Mouse (Mus musculus): ENCODE data around the gene Afg3l1. TPM values are rescaled to one million over a fixed set of nuclear protein-coding genes. Genes with fewer than 3 reads are reported as not detected.
A peak's percentile ranks its signal among the peaks of the same experiment; 100 is the strongest.
"Not testable (repeated sequence)": the region's sequence is repeated elsewhere in the genome, so short reads cannot be mapped to it uniquely, and the experiment has no call there.

The Afg3l1 gene
- polyA plus RNA-seq, 1 experiment from 2014 or later, result 41.6 TPM

DNA sequence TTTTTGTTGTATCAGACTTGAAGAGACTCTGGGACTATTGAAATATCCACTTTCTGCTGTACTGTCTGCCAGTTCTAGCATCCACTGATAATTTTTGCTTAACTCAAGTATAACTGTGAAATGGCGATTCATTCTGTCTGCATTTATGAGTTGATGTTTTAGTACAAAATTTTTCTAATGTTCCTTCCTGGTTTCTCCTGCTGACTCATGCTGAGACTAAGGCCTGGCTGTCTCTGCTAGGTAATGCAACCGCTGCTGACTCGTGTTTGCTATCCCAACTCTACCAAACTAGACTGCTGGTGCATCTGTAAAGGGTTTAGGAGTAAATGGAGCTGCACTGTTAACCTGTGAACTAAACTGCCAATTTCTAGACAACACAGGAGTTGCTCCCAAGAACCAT lies 10.2 kb upstream of the Afg3l1 start:
- ATAC-seq (replicated peaks; ENCODE audit: insufficient number of reproducible peaks, insufficient read depth, low FRiP score, low read depth), result no peak
- H3K9ac ChIP-seq, result no peak overlapping the region
- H3K4me2 ChIP-seq, result no peak overlapping the region
- no peak overlapping the region for H3K27ac ChIP-seq
- no peaks in the 10 kb centered on the region for H3K9me3 ChIP-seq (replicated peaks)
- H3K27me3 ChIP-seq, result no peaks in the 10 kb centered on the region; the same call in 1 of the 2 replicates
- peaks cover 9% of the 10 kb centered on the region; the same call in 1 of the 2 replicates for H3K36me3 ChIP-seq
- no peaks in the 10 kb centered on the region for H3K4me1 ChIP-seq (replicated peaks)
- no peak overlapping the region for H3K4me3 ChIP-seq
- 71% methylated on average over 3 of the region's 3 CpGs for WGBS

DNA sequence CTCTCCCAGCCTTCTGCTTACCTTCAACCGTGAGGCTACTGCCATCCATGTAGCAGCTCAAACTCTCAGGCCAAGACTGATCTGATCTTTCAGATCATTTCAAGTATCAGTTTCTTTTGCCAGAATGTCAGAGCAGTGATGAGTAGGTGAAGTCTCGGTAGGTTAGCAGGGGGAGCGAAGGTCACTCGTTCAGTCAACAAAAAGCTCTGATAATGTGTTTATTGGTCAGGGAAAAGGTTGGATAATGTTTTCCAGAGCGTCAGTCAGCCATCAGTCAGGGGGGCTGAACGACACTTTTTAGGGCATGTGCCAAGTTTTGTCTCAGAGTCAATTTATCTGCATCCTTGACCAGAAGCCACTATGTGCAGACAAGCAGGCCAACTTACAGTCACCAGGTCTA lies 4.7 kb upstream of the Afg3l1 start:
- WGBS, result 61% methylated on average over 6 of the region's 6 CpGs
- H3K4me1 ChIP-seq (replicated peaks), result not testable (repeated sequence)

DNA sequence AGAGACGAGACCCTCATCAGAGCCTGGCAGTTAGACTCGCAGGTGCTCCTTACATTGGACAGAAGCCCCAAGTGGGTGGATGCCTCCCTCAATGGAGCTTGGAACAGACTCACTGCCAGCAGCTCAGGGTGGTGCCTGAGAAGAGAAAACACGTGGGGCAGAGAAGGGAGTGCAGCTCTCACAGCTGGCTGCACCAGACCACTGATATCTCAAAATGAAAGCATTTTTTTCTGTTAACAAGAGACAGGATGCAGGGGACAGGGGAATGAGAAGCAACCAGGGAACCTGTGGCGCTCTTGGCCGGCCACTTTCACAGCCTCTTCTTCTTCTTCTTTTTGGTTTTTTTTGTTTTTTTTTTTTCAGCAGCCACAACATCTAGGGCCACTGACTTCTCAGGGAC lies 3.2 kb upstream of the Afg3l1 start:
- not testable (repeated sequence) for H3K27me3 ChIP-seq; H3K9me3 ChIP-seq (replicated peaks); H3K4me2 ChIP-seq; H3K9ac ChIP-seq; ATAC-seq (replicated peaks; ENCODE audit: insufficient number of reproducible peaks, insufficient read depth, low FRiP score, low read depth); H3K36me3 ChIP-seq; H3K4me3 ChIP-seq; H3K27ac ChIP-seq
- WGBS, result 49% methylated on average over 5 of the region's 5 CpGs
- peaks cover 17% of the 10 kb centered on the region for H3K4me1 ChIP-seq (replicated peaks)

More for the DNA sequence above, 4.7 kb upstream of the Afg3l1 start:
- not testable (repeated sequence) for H3K36me3 ChIP-seq; H3K27me3 ChIP-seq; H3K4me3 ChIP-seq; ATAC-seq (replicated peaks; ENCODE audit: insufficient number of reproducible peaks, insufficient read depth, low FRiP score, low read depth); H3K27ac ChIP-seq; H3K4me2 ChIP-seq; H3K9me3 ChIP-seq (replicated peaks); H3K9ac ChIP-seq

DNA sequence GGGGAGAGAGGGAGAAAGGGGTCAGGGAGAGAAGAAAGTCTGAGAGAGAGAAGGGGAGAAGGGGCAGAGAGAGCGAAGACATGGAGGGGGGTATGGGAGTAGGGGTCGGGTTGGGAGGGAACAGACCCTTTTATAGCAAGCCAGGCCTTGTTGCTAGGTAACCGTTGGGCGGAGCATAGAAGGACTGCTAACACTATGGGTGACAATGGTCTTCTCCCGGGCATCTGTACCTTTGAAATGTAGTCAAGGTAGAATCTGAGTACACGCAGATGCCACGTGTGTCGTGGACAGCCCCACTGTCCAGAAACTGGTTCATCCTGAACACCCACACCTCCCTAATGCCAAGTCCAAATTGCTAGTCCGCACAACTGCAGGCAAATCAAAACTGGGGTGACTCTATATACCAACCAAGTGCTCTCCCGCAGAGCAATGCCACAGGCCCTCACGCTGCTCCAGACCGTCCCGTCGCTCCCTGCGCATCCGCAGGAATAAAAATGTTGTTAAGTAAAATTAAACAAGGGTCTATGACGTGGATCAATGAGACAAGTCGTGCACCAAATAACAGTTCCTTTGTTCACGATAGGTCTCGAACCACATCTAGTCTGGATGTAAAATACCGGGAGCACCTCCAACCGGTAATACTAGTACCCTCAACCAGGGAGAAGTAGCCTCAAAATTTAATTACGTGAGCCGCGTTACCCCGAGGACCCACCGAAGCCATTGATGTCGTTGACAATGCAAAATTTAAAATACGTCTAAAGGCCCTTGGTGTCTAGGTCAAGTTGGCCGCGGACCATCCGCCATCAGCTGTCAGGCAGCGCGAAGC lies 579 bp upstream of the Afg3l1 start:
- WGBS, result 9% methylated on average over 34 of the region's 34 CpGs

DNA sequence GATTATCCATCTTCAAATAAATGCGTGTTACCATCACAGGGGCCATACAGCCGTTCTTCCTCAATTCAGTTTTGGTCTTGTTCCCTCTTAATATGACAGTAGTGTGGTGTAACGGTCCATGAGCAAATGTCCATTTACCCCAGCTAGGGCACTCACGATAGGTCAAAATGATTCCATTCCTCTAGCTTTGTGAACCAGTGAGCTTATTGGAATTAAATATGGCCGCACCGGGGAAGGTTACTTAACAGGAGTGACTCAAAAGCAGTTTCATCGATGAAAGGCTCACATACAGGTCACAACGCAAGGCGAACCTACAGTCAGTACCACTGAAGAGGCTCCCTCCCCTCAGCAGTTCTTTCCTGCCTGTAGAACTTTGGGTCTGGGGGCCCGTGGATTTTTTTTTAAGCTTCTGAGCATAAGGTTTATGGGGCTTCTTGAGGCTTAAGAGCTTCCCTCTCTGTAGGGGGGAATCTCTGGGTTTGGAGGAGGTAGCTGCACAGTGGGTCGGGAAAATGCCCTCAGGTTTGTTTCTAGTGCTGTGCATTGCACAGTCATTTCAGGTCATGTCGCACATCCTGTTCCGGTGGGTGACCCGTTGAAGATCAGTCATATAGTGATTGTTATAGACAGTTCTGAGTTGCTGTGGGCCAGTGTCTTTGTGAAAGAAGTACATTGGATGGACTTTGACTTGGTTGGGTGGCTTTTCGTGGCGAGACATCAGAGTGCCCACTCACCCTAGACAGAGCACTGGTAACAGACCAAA lies 934 bp downstream of the Afg3l1 start:
- Histone ChIP-seq H3K4me2 (peak overlapping the region; percentile 81), H3K27ac (peak overlapping the region; percentile 98), H3K36me3 (peaks cover 13% of the 10 kb centered on the region), H3K9me3 (replicated peaks) (no peaks in the 10 kb centered on the region), H3K4me3 (peak overlapping the region; percentile 99), H3K27me3 (no peaks in the 10 kb centered on the region), H3K9ac (peak overlapping the region; percentile 85), H3K4me1 (replicated peaks) (peaks cover 17% of the 10 kb centered on the region)
- WGBS, result 34% methylated on average over 16 of the region's 16 CpGs
- no peak; the same call in 1 of the 2 replicates for ATAC-seq (replicated peaks; ENCODE audit: insufficient number of reproducible peaks, insufficient read depth, low FRiP score, low read depth)

More for the DNA sequence above, 579 bp upstream of the Afg3l1 start:
- Histone ChIP-seq H3K4me2 (peak overlapping the region; percentile 81), H3K9ac (peak overlapping the region; percentile 85), H3K9me3 (replicated peaks) (no peaks in the 10 kb centered on the region), H3K4me3 (peak overlapping the region; percentile 99), H3K4me1 (replicated peaks) (peaks cover 17% of the 10 kb centered on the region), H3K36me3 (peaks cover 4% of the 10 kb centered on the region; the same call in 1 of the 2 replicates), H3K27me3 (no peaks in the 10 kb centered on the region), H3K27ac (peak overlapping the region; percentile 98)
- no peak for ATAC-seq (replicated peaks; ENCODE audit: insufficient number of reproducible peaks, insufficient read depth, low FRiP score, low read depth)

DNA sequence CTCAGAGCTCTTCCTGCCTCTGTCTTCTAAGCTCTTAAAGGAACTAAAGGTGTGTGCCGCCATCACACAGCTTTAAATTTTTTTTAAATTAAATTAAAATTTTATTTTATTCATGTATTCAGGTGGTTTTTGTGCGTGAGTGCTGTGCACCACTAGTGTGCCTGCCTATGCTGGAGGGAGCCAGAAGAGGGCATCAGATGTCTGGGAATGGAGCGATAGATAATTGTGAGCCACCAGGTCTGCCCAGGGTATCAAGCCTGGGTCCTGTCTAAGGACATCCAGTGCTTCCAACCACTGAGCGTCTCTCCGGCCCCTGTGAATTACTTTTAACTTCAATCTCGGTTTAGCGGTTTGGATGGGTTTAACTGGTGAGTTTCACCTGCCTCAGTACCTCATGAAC lies 4.9 kb downstream of the Afg3l1 start:
- Histone ChIP-seq H3K9me3 (replicated peaks) (no peaks in the 10 kb centered on the region), H3K4me2 (no peak overlapping the region), H3K36me3 (peaks cover 46% of the 10 kb centered on the region), H3K27me3 (no peaks in the 10 kb centered on the region), H3K4me1 (replicated peaks) (peaks cover 11% of the 10 kb centered on the region), H3K9ac (no peak overlapping the region), H3K4me3 (no peak overlapping the region), H3K27ac (no peak overlapping the region)
- 88% methylated on average over 7 of the region's 7 CpGs for WGBS
- no peak for ATAC-seq (replicated peaks; ENCODE audit: insufficient number of reproducible peaks, insufficient read depth, low FRiP score, low read depth)

DNA sequence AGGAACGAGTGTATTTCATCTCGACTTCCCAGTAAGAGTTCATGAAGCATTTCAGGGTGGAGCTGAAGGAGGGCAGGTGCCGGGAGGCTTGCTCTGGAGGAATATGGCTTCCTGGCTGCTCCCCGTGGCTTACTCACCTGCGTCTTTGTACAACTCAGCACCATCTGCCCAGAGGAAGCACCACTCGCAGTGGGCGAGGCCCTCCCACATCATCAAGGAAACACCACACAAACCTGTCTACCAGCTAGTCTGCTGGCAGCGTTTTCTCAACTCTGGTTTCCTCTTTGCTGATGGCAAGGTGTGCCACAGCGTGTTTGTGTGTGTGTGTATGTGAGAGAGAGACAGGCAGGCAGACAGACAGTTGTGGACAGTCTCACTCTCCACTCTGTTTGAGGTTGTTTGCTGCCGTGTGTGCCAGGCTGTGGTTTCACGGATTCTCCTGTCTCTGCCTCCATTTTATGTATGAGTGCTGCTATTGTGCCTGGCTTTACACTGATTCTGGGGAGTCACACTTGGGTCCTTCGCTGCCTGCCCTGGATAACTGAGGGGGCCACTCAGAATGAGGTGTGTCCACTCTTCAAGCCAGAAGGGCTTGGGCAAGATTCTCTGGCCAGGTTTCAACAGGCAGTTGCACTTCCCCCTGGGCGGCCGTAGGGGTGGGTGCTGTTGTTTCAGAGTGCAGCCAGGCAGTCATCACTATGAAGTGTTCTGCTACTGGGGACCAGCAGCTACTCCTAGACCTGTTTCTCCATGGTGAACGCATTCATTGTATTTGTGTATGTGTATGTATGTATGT lies 13.8 kb downstream of the Afg3l1 start:
- no peaks in the 10 kb centered on the region for H3K27me3 ChIP-seq
- ATAC-seq (replicated peaks; ENCODE audit: insufficient number of reproducible peaks, insufficient read depth, low FRiP score, low read depth), result no peak
- H3K9me3 ChIP-seq (replicated peaks), result no peaks in the 10 kb centered on the region
- peaks cover 93% of the 10 kb centered on the region for H3K36me3 ChIP-seq
- no peak overlapping the region for H3K9ac ChIP-seq
- WGBS, result 90% methylated on average over 15 of the region's 15 CpGs
- H3K4me3 ChIP-seq, result no peak overlapping the region
- no peak overlapping the region for H3K27ac ChIP-seq
- no peak overlapping the region for H3K4me2 ChIP-seq
- no peaks in the 10 kb centered on the region for H3K4me1 ChIP-seq (replicated peaks)

DNA sequence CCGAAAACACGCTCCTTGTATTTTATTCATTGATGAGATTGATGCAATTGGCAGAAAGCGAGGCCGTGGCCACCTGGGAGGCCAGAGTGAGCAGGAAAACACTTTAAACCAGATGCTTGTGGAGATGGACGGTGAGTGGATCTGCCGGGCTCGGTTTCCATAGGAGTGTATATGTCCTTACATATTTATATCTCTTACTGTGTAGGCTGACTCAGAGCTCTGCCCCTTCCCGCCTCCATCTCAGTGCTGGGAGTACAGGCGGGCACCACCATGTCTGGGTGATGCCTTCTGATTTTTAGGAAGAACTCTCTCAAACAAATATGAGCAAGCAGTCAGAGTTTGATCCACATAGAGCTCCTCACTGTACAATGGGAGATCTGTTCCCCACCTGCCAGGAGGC lies 15.2 kb downstream of the Afg3l1 start:
- 94% methylated on average over 9 of the region's 9 CpGs for WGBS
- Histone ChIP-seq H3K4me2 (no peak overlapping the region), H3K4me1 (replicated peaks) (no peaks in the 10 kb centered on the region), H3K27ac (no peak overlapping the region), H3K4me3 (no peak overlapping the region), H3K9me3 (replicated peaks) (no peaks in the 10 kb centered on the region), H3K27me3 (no peaks in the 10 kb centered on the region), H3K9ac (no peak overlapping the region), H3K36me3 (peaks cover 90% of the 10 kb centered on the region)
- ATAC-seq (replicated peaks; ENCODE audit: insufficient number of reproducible peaks, insufficient read depth, low FRiP score, low read depth), result no peak

DNA sequence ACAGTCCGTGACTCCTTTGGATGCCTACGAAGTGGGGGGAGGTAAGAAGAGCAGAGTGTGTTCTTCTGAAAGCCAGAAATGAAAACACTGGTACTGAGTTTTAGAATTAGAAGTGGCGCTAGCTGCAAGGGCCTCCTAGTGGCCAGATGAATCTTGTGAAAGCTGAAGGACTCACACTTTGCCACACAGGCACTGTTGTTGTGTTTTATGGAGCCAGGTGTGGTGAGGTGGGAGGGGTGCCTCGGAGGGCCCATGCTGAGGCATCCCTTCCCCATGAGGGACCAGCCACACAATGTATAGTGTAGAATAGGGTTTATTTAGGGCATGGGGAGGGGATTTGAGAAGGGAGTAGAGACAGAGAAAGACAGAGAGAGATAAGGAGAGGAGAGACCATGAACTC lies 20.0 kb downstream of the Afg3l1 start:
- ATAC-seq (replicated peaks; ENCODE audit: insufficient number of reproducible peaks, insufficient read depth, low FRiP score, low read depth), result no peak
- Histone ChIP-seq H3K4me1 (replicated peaks) (no peaks in the 10 kb centered on the region), H3K4me2 (no peak overlapping the region), H3K9me3 (replicated peaks) (no peaks in the 10 kb centered on the region), H3K4me3 (no peak overlapping the region), H3K9ac (no peak overlapping the region), H3K36me3 (peaks cover 89% of the 10 kb centered on the region), H3K27me3 (no peaks in the 10 kb centered on the region), H3K27ac (no peak overlapping the region)
- 86% methylated on average over 4 of the region's 4 CpGs for WGBS

DNA sequence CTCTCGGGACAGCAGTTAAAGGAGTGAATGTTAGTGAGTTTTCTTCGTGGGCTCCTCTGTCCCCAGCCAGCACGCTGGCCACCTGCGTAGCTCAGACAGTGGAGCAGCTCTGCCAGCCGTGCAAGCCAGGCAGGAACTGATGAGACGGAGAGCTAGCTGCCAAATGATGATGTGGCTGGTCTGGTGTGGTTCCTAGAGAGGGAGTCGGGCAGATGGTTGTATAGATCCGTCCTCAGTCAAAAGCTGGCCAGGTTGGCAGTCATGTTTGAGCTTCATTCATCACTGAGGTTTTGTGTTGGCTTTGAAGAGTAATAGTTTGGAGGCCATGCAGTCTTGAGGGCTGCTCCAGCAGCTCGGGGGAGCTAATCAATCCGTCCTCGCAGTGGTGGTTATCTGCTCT lies 21.3 kb downstream of the Afg3l1 start:
- no peaks in the 10 kb centered on the region for H3K27me3 ChIP-seq
- H3K4me1 ChIP-seq (replicated peaks), result no peaks in the 10 kb centered on the region
- peaks cover 89% of the 10 kb centered on the region for H3K36me3 ChIP-seq
- H3K27ac ChIP-seq, result no peak overlapping the region
- H3K4me3 ChIP-seq, result no peak overlapping the region
- no peak for ATAC-seq (replicated peaks; ENCODE audit: insufficient number of reproducible peaks, insufficient read depth, low FRiP score, low read depth)
- no peak overlapping the region for H3K4me2 ChIP-seq
- H3K9ac ChIP-seq, result no peak overlapping the region
- WGBS, result 90% methylated on average over 11 of the region's 11 CpGs
- H3K9me3 ChIP-seq (replicated peaks), result no peaks in the 10 kb centered on the region

DNA sequence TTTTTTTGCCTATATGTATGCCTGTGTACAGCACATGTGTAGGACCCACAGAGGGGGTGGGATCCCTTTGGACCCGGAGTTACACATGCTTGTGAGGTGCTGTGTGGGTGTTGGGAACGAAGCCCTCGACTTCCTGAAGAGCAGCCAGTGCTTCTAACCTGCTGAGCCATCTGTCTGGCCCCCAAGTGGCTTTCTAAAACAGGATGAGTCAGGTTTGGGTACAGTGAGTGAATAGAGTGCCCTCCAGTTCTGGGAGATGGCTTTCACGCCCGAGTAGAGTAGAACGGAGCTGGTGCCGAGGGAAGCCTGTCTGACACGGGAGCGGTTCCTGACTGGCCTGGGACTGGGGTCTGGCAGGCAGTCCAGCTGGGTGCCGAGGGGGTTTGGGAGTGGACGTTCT lies 21.9 kb downstream of the Afg3l1 start:
- H3K9me3 ChIP-seq (replicated peaks), result no peaks in the 10 kb centered on the region
- H3K4me2 ChIP-seq, result no peak overlapping the region
- no peaks in the 10 kb centered on the region for H3K4me1 ChIP-seq (replicated peaks)
- H3K36me3 ChIP-seq, result peaks cover 89% of the 10 kb centered on the region
- H3K27ac ChIP-seq, result no peak overlapping the region
- WGBS, result 91% methylated on average over 11 of the region's 11 CpGs
- ATAC-seq (replicated peaks; ENCODE audit: insufficient number of reproducible peaks, insufficient read depth, low FRiP score, low read depth), result no peak
- H3K9ac ChIP-seq, result no peak overlapping the region
- no peak overlapping the region for H3K4me3 ChIP-seq
- no peaks in the 10 kb centered on the region for H3K27me3 ChIP-seq
